Mouse (Mus musculus): ENCODE data around the gene Cebpe. TPM values are rescaled to one million over a fixed set of nuclear protein-coding genes. Genes with fewer than 3 reads are reported as not detected.

Gene Cebpe
- 0.09 and 0.27 TPM in 2 replicates for polyA plus RNA-seq (2012; rRNA removed)

DNA sequence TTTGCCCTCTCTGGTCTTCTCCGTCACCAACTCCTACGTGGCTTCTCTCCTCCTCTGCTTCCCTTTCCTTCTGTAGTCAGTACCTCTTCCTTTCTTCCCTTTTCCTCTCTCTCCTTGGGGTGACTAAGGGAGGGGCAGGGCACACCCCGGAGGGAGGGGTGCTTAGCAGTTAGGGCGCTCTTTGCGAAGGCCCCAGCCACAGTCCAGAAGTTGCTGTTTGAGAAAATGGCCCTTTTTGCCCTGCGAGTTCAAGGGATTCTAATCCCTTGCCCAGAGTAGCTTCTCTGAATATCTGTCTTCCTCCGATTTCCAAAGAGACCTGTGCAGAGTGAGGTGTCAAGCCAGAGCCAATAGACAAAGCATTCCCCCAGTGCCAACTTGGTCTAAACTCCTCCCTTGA, at the start of gene Cebpe:
Cebpe (minus strand) TSS at position 101 of the 400 bp plus-strand sequence.
- no peak for DNase-seq (ENCODE audit: low read depth)
- TF ChIP-seq POLR2A (IDR thresholded peaks at IDR 0.05; ENCODE audit: borderline replicate concordance, extremely low read depth, insufficient read depth, insufficient read length, poor library complexity, severe bottlenecking) = no peak
- TF ChIP-seq CTCF (IDR thresholded peaks at IDR 0.05; ENCODE audit: borderline replicate concordance, extremely low read depth, insufficient read depth, insufficient read length) = no peak

DNA sequence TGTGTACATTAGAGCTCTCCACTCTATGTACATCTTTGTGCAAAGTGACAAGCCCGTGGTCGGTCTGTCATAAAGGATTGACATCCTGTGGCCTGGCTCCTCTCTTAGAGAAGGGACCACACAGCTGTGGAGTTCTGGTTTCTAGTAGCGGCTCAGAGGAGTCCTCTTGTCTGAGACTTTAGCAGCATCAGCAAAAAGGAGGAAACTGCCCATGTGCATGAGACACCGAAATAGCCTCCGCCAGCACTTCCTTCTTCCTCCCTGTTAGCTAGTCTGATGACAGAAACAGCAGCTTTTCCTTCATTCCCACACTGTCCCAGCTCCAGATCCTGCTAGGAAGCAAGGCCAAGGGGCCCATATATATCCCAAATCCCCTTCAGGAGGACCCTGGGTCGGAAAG, 44.4 kb upstream of the Cebpe start:
- TF ChIP-seq CTCF (IDR thresholded peaks at IDR 0.05; ENCODE audit: borderline replicate concordance, extremely low read depth, insufficient read depth, insufficient read length) (no peak), POLR2A (IDR thresholded peaks at IDR 0.05; ENCODE audit: borderline replicate concordance, extremely low read depth, insufficient read depth, insufficient read length, poor library complexity, severe bottlenecking) (no peak)
- no peak for DNase-seq (ENCODE audit: low read depth)

DNA sequence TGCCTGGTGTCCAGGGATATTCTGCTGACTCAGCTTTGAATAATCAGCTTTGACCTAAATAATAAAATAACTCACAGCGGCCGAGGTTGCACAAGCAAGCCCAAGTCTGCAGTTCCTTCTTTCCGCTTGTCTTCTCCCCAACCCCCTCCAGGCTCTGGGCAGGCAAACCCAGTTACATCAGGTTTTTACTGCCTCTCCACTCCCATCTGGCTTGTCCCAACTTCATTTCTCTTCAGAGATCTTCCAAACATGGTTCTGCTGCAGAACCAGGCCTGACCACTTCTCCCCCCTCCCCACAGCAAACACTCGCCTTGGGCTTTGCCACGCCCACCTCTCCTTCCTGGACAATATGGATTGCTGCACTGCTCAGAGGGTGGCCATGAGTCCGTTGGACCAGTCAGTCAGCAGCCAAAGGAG, 42.6 kb upstream of the Cebpe start:
- peak; percentile 78 for DNase-seq (ENCODE audit: low read depth)
- TF ChIP-seq CTCF (IDR thresholded peaks at IDR 0.05; ENCODE audit: borderline replicate concordance, extremely low read depth, insufficient read depth, insufficient read length) (no peak), POLR2A (IDR thresholded peaks at IDR 0.05; ENCODE audit: borderline replicate concordance, extremely low read depth, insufficient read depth, insufficient read length, poor library complexity, severe bottlenecking) (no peak)

DNA sequence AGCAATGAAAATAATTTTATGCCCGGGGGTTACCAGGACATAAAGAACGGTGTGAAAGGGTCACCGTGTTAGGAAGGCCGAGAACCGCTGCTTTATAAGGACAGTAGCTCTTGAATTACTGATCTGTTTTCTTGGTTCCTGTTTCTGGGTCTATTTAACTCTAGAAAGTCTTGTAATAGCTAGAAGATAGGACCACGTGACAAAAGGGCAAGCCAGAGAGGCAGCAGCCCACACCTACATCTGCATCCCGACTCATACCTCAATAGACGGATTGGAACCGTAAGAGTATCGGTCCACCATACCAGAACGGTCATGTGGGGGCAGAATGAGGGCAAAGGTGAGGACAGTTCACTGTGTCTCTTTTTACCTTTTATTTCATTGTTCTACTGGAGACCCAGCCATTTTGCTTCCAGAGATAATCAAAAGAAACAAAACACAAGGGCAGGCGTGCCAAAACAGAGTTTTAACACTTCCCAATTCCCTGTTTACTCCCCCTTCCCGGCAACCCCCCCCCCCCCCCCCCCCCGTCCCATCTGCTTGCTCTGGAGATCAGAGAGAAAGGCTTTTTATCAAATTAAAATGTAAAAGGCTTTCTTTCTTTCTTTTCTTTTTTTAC, 42.1 kb upstream of the Cebpe start:
- no peak for TF ChIP-seq CTCF (IDR thresholded peaks at IDR 0.05; ENCODE audit: borderline replicate concordance, extremely low read depth, insufficient read depth, insufficient read length)
- TF ChIP-seq POLR2A (IDR thresholded peaks at IDR 0.05; ENCODE audit: borderline replicate concordance, extremely low read depth, insufficient read depth, insufficient read length, poor library complexity, severe bottlenecking) = no peak

DNA sequence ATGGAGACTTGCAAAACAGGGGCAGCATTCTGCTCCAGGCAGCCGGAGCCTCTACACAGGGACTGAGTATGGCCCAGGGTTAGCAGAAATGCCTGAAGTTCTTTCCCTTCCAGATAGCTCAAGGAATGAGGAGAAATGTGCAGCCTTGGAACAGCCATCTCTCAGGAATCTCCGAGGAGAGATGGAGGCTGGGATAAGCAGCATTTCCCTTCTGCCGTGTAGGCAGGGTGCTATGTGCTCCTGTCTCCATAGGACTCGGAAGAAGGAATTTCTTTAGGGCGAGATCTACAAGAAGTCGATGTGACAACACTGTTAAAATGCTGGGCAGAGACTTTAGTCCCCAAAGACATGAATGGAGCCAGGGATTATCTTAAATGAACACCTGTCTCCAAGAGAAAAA, 41.0 kb upstream of the Cebpe start:
- TF ChIP-seq POLR2A (IDR thresholded peaks at IDR 0.05; ENCODE audit: borderline replicate concordance, extremely low read depth, insufficient read depth, insufficient read length, poor library complexity, severe bottlenecking) = no peak
- TF ChIP-seq CTCF (IDR thresholded peaks at IDR 0.05; ENCODE audit: borderline replicate concordance, extremely low read depth, insufficient read depth, insufficient read length) = no peak
- DNase-seq (ENCODE audit: low read depth) = no peak

More for the DNA sequence above, 42.1 kb upstream of the Cebpe start:
- DNase-seq (ENCODE audit: low read depth) = no peak

DNA sequence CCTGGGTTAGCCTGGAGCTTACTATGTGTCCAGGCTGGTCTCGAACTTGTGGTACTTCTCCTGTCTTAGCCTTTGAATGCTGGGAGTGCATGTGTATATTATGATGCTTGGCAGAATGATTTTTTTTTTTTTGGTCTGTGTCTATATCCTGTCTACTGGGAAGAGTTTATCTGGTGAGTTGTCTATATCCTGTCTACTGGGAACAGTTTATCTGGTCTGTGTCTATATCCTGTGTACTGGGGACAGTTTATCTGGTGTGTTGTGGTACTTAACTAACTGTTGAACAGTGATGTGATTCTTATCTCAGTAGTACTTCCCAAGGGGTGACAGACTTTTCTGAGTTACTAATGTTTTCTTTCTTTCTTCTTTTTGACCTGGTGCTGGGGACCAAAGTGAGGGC, 39.8 kb upstream of the Cebpe start:
- no peak for DNase-seq (ENCODE audit: low read depth)
- TF ChIP-seq CTCF (IDR thresholded peaks at IDR 0.05; ENCODE audit: borderline replicate concordance, extremely low read depth, insufficient read depth, insufficient read length) (no peak), POLR2A (IDR thresholded peaks at IDR 0.05; ENCODE audit: borderline replicate concordance, extremely low read depth, insufficient read depth, insufficient read length, poor library complexity, severe bottlenecking) (no peak)

DNA sequence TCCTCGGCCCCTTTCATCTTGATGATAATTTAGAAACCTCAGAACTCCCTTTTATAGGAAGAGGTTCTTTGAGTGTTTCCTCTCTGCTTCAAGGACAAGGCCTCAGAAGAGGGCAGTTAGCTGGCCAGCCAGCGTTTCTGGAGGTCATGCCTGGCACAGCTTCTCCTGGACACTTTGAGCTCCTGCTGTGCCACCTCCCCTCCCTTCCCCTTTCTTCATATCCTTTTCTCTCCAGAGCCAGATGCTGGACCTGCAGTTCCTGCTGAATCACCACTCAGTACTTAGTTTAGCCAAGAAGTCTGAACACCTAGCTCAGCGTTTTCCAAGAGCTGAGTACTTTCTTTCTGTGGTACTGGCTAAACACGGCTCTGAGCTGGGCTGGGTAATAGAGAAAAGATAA, 37.3 kb upstream of the Cebpe start:
- TF ChIP-seq CTCF (IDR thresholded peaks at IDR 0.05; ENCODE audit: borderline replicate concordance, extremely low read depth, insufficient read depth, insufficient read length) (no peak), POLR2A (IDR thresholded peaks at IDR 0.05; ENCODE audit: borderline replicate concordance, extremely low read depth, insufficient read depth, insufficient read length, poor library complexity, severe bottlenecking) (no peak)
- DNase-seq (ENCODE audit: low read depth) = no peak

DNA sequence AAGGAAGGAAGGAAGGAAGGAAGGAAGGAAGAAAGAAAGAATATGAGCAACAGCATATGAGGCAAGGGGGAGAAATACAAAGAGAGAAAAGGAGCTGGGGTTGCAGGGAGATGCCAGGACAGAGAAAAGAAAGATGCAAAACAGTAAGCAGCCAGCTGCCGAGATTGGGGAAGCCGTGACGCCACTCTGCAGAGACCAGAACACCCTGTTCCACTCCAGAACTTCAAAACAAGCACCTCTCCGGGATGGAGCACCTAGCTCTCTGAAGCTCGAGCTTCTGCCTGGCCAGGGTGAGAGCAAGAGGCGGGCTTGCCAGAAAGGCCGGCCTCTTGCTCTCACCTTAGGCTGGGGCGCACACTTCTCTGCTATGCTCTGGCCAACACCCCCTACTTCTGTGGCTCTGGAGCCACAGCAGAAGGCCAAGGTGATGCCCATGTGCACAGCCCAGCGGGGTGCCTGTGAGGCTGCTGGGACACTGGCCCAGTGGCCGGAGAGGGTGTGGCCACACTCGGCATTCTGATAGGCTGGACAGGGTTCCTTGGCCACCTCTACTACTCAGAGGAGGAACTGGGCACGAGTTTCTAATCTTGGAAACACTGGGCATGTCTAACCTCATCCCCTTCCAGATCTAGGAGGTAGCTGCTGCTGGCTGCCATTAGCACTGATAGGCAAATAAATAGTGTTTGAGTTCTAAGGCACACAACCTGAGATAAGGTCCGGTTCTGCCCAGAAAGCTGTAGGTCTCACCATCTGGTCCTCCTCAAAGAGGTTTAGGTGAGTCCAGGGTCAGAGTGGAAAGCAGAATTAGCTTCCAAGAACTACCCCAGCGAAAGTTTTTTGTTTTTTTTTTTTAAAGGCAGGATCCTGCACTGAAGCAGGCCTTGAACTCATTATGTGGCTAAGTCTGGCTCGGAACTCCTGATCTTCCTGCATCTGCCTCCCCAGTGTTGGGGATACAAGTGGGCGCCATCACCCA, 36.3 kb upstream of the Cebpe start:
- TF ChIP-seq POLR2A (IDR thresholded peaks at IDR 0.05; ENCODE audit: borderline replicate concordance, extremely low read depth, insufficient read depth, insufficient read length, poor library complexity, severe bottlenecking) (no peak), CTCF (IDR thresholded peaks at IDR 0.05; ENCODE audit: borderline replicate concordance, extremely low read depth, insufficient read depth, insufficient read length) (no peak)
- DNase-seq (ENCODE audit: low read depth) = no peak

DNA sequence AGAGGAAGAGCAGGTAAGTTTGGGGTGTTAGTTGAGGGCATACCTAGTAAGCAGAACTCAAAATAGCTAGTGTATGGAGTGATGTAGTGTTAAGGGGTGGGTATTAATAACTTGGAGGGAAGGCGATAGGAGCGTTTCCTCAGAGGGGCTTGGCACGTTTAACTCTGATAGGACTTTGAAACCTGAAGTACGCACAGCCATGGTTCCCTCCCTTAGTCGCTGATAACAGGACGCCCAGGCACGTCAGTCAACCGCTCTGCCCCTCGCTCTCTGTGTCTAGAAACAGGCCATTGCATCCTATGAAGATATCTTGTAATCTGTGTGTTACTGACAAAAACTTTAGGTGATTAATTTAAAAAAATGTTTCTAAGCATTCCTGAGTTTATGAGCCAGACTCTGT, 34.1 kb upstream of the Cebpe start:
- no peak for DNase-seq (ENCODE audit: low read depth)
- TF ChIP-seq POLR2A (IDR thresholded peaks at IDR 0.05; ENCODE audit: borderline replicate concordance, extremely low read depth, insufficient read depth, insufficient read length, poor library complexity, severe bottlenecking) (no peak), CTCF (IDR thresholded peaks at IDR 0.05; ENCODE audit: borderline replicate concordance, extremely low read depth, insufficient read depth, insufficient read length) (no peak)

DNA sequence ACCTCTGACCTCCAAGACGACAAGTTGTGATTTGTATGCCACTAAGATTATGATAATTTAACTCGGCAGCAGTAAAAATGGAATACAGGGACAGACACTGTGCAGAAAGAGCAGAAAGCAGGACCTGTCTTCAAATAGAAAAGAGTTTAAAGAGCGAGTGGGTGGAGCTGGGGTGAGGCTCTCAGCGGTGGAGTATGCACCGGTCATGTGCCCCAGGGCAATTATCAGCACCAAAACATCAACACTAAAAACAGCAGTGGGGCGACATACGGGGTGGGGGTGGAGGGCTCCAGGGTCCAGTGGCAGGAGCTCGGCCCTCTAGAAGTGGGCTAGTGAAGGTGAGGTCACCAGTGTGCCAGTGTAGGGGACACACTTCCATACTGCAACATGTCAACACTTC, 32.5 kb upstream of the Cebpe start:
- no peak for TF ChIP-seq CTCF (IDR thresholded peaks at IDR 0.05; ENCODE audit: borderline replicate concordance, extremely low read depth, insufficient read depth, insufficient read length)
- TF ChIP-seq POLR2A (IDR thresholded peaks at IDR 0.05; ENCODE audit: borderline replicate concordance, extremely low read depth, insufficient read depth, insufficient read length, poor library complexity, severe bottlenecking) = no peak
- no peak for DNase-seq (ENCODE audit: low read depth)

DNA sequence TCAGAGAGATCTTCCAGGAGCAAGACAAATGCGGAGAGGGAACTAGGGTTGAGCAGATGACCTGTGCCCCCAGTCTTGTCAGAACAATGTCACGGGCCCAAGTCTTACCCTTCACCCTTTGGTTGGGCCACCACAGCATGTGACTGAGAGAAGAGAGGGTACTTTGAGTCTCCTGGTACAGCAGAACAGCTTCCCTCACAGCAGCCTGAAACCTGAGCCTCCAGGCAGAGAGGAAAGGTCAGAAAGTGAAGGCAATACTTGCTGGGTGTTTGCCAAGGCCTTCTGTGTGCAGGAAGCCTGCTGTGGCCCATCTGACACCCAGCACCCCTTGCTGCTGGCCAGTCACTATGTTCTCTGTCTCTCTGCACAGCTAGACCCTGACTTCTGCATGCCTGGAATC, 30.4 kb upstream of the Cebpe start:
- DNase-seq (ENCODE audit: low read depth) = no peak

More for the DNA sequence above, 30.4 kb upstream of the Cebpe start:
- TF ChIP-seq CTCF (IDR thresholded peaks at IDR 0.05; ENCODE audit: borderline replicate concordance, extremely low read depth, insufficient read depth, insufficient read length) (no peak), POLR2A (IDR thresholded peaks at IDR 0.05; ENCODE audit: borderline replicate concordance, extremely low read depth, insufficient read depth, insufficient read length, poor library complexity, severe bottlenecking) (no peak)

Measured in brain, embryonic 14.5 days (tissue).